9 mouse cellular contexts compared by ENCODE assay signal in the genomic region with DNA sequence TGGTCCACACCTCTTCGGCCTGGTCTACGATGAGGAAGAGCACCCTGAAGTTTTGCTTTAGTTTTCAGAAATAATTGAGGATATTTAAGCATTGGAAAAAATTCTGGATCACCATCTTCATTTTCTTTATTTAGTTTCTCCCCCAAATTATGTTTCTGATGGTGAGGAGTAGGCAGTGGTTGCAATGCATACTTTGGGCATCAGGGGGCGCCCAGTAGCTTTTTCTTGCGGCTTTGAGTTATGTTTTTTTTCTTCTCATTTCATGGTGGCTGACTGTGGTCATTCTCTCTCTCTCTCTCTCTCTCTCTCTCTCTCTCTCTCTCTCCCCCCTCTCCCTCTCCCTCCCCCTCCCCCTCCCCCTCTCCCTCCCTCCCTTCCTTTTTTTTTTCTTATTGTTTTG. TPM values are rescaled to one million over a fixed set of nuclear protein-coding genes. Genes with fewer than 3 reads are reported as not detected.
DNase-seq lines count a peak whose midpoint lies in the region; ATAC-seq and TF ChIP-seq lines count a peak whose summit lies in the region.
"Had no signal": no experiment of that assay in that cellular context is flagged by ENCODE, and none has a peak within 500 bp of the region (broad histone marks: within the 10 kb centered on the region; RNA-seq: fewer than 3 reads in every experiment).

No protein-coding gene starts in this region.

- H3K9me3 ChIP-seq in kidney, postnatal 0 days (replicated peaks; ENCODE audit: low read length), result no peaks in the 10 kb centered on the region
- no peaks in the 10 kb centered on the region for H3K9me3 ChIP-seq in kidney, embryonic 16.5 days (ENCODE audit: low read length)
- H3K9me3 ChIP-seq in embryonic facial prominence, embryonic 11.5 days (replicated peaks; ENCODE audit: control insufficient read depth, low read length), result no peaks in the 10 kb centered on the region
- H3K9me3 ChIP-seq in limb, embryonic 10.5 days (replicated peaks), result 0 out of 2 replicates have a peak, but pooled peaks cover under 1% of the 10 kb centered on the region

- no peak overlapping the region for H3K9ac ChIP-seq in kidney, postnatal 0 days (ENCODE audit: low read depth, low read length)
- no peak overlapping the region for H3K9ac ChIP-seq in kidney, embryonic 16.5 days (replicated peaks; ENCODE audit: low read length)
- no peak overlapping the region for H3K9ac ChIP-seq in embryonic facial prominence, embryonic 11.5 days (replicated peaks; ENCODE audit: low read length)

- H3K4me3 ChIP-seq in kidney, postnatal 0 days (replicated peaks; ENCODE audit: low read depth, low read length), result no peak overlapping the region
- no peak overlapping the region for H3K4me3 ChIP-seq in kidney, embryonic 16.5 days (ENCODE audit: low read length)
- no peak overlapping the region for H3K4me3 ChIP-seq in embryonic facial prominence, embryonic 11.5 days (ENCODE audit: low read depth, low read length)
- H3K4me3 ChIP-seq in limb, embryonic 10.5 days, result no peak overlapping the region

- no peaks in the 10 kb centered on the region for H3K4me1 ChIP-seq in kidney, postnatal 0 days (replicated peaks; ENCODE audit: insufficient read depth, low read length)
- no peaks in the 10 kb centered on the region for H3K4me1 ChIP-seq in kidney, embryonic 16.5 days (ENCODE audit: insufficient read depth, low read length)
- H3K4me1 ChIP-seq in embryonic facial prominence, embryonic 11.5 days (ENCODE audit: control insufficient read depth, insufficient read depth, low read length), result no peaks in the 10 kb centered on the region
- H3K4me1 ChIP-seq in limb, embryonic 10.5 days, result no peaks in the 10 kb centered on the region

- no peaks in the 10 kb centered on the region for H3K36me3 ChIP-seq in kidney, postnatal 0 days (ENCODE audit: insufficient read depth, low read length)
- H3K36me3 ChIP-seq in kidney, embryonic 16.5 days (ENCODE audit: insufficient read depth, low read length), result no peaks in the 10 kb centered on the region
- no peaks in the 10 kb centered on the region for H3K36me3 ChIP-seq in embryonic facial prominence, embryonic 11.5 days (replicated peaks; ENCODE audit: control insufficient read depth, insufficient read depth, low read depth, low read length)
- H3K36me3 ChIP-seq in limb, embryonic 10.5 days, result no peaks in the 10 kb centered on the region

- ATAC-seq in kidney, postnatal 0 days (replicated peaks; ENCODE audit: low FRiP score, low read depth), result no peak
- no peak for ATAC-seq in kidney, embryonic 16.5 days (ENCODE audit: low FRiP score, low TSS enrichment)
- ATAC-seq in embryonic facial prominence, embryonic 11.5 days (replicated peaks; ENCODE audit: insufficient number of reproducible peaks, low FRiP score, low TSS enrichment, low read depth), result no peak

- H3K27me3 ChIP-seq in kidney, postnatal 0 days (ENCODE audit: insufficient read depth, low read length), result no peaks in the 10 kb centered on the region
- no peaks in the 10 kb centered on the region for H3K27me3 ChIP-seq in kidney, embryonic 16.5 days (ENCODE audit: insufficient read depth, low read length)
- no peaks in the 10 kb centered on the region for H3K27me3 ChIP-seq in embryonic facial prominence, embryonic 11.5 days (ENCODE audit: control insufficient read depth, insufficient read depth, low read length)
- no peaks in the 10 kb centered on the region for H3K27me3 ChIP-seq in limb, embryonic 10.5 days (ENCODE audit: low read depth, poor library complexity, severe bottlenecking)

- no peak overlapping the region for H3K4me2 ChIP-seq in kidney, postnatal 0 days (ENCODE audit: low read length)
- no peak overlapping the region for H3K4me2 ChIP-seq in kidney, embryonic 16.5 days (replicated peaks; ENCODE audit: low read depth, low read length)
- H3K4me2 ChIP-seq in embryonic facial prominence, embryonic 11.5 days (ENCODE audit: low read depth, low read length), result no peak overlapping the region

- peak; percentile 38 to 82 for DNase-seq in adrenal gland, adult (ENCODE audit: inconsistent age in 2 of 2, low spot score in 1 of 2)
- no peak for DNase-seq in adrenal gland, adult 8-10 months
- DNase-seq in kidney, postnatal 0 days (ENCODE audit: low spot score), result peak; percentile 54
- peak; percentile 50 for DNase-seq in T-cell, adult 2 months (ENCODE audit: low spot score)
- DNase-seq in embryonic facial prominence, embryonic 11.5 days (ENCODE audit: low spot score), result peak; percentile 74
- peak; percentile 74 for DNase-seq in limb, embryonic 10.5 days (ENCODE audit: low spot score)
- DNase-seq in right cerebral cortex, postnatal 14 days, result peak; percentile 83

- H3K27ac ChIP-seq in kidney, postnatal 0 days, result no peak overlapping the region
- no peak overlapping the region for H3K27ac ChIP-seq in kidney, embryonic 16.5 days (ENCODE audit: low read length)
- no peak overlapping the region for H3K27ac ChIP-seq in embryonic facial prominence, embryonic 11.5 days (replicated peaks; ENCODE audit: low read depth, low read length)
- H3K27ac ChIP-seq in limb, embryonic 10.5 days, result no peak overlapping the region

- TF ChIP-seq CTCF in kidney, postnatal 0 days (IDR thresholded peaks at IDR 0.05; ENCODE audit: low read depth), result peak; percentile 61

- 33% methylated on average over 4 of the region's 4 CpGs for WGBS in kidney, postnatal 0 days
- 29% methylated on average over 4 of the region's 4 CpGs for WGBS in kidney, embryonic 16.5 days
- WGBS in embryonic facial prominence, embryonic 11.5 days, result 35% methylated on average over 4 of the region's 4 CpGs
- WGBS in limb, embryonic 10.5 days, result 31% methylated on average over 4 of the region's 4 CpGs

RNA-seq across cellular contexts. Expression of a gene that starts 6.9 kb away (rescaled TPM):
- total RNA-seq in adrenal gland, adult 8-10 months (2022), result not detected
- polyA plus RNA-seq in kidney, postnatal 0 days (2015; fragmentation: Nextera tagmentation; extraction: Ambion mirVana), result 0.41 and 0.59 TPM in 2 replicates
- 0.47 and 0.54 TPM in 2 replicates for polyA plus RNA-seq in kidney, embryonic 16.5 days (2015; fragmentation: Nextera tagmentation; extraction: Ambion mirVana)
- 0.29 and 1.3 TPM in 2 replicates for polyA plus RNA-seq in embryonic facial prominence, embryonic 11.5 days (2014; fragmentation: Nextera tagmentation; extraction: Ambion mirVana)
- 0.84 and 1.2 TPM in 2 replicates for polyA plus RNA-seq in limb, embryonic 10.5 days (2016; fragmentation: Nextera tagmentation; extraction: Ambion mirVana)
- polyA plus RNA-seq: liver, embryonic 16.5 days had no signal

RNA-seq across cellular contexts. Expression of a gene that starts 18.3 kb away (rescaled TPM):
- total RNA-seq in adrenal gland, adult 8-10 months (2022), result 10 to 100 TPM; 11.0 to 14.7 (median 13.5) TPM
- 4.3 and 5.0 TPM in 2 replicates for polyA plus RNA-seq in kidney, postnatal 0 days (2015; fragmentation: Nextera tagmentation; extraction: Ambion mirVana)
- polyA plus RNA-seq in kidney, embryonic 16.5 days (2015; fragmentation: Nextera tagmentation; extraction: Ambion mirVana), result 3.7 and 4.7 TPM in 2 replicates
- polyA plus RNA-seq in embryonic facial prominence, embryonic 11.5 days (2014; fragmentation: Nextera tagmentation; extraction: Ambion mirVana), result 3.8 and 4.9 TPM in 2 replicates
- polyA plus RNA-seq in limb, embryonic 10.5 days (2016; fragmentation: Nextera tagmentation; extraction: Ambion mirVana), result 3.3 and 4.3 TPM in 2 replicates
